Mouse (Mus musculus): ENCODE measurements around the gene Cntnap2. TPM values are rescaled to one million over a fixed set of nuclear protein-coding genes. Genes with fewer than 3 reads are reported as not detected.

Gene Cntnap2
- total and polyA plus RNA-seq, 2 experiments from 2014 or later = 39.8 to 76.6 TPM

DNA sequence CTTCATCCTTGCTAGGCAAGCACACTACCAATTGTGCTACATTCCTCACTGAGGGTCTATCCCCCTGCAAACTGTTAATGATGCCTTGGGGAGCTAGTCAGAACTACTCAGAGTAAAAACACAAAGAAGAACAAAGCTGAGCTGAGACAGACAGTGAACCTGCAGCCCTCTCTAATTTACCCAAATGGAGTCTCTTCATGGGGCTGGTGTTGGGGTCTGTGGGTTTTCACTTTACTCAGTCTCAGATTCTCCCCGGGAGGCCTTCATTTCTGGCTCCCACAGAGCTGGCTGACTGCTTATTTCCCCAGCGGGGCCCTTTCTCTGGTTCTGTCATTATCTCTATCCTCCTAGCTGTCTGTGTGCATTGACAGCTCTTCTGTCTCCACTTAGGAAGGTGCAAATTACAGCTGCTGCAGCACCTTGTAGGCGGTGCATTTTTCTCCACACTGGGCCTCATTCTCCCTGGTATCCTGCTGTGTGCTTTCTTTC is 2200.5 kb downstream of the Cntnap2 start:
- DNase-seq (ENCODE audit: low spot score) (peak; percentile 24), ATAC-seq (peak; percentile 38; the same call in 1 of the 2 replicates)
- no peaks in the 10 kb centered on the region for H3K9me3 ChIP-seq (ENCODE audit: low read length)
- peak overlapping the region; percentile 36; the same call in 1 of the 2 replicates for H3K27ac ChIP-seq
- H3K4me2 ChIP-seq (ENCODE audit: low read depth, low read length) = no peak overlapping the region
- no peaks in the 10 kb centered on the region for H3K27me3 ChIP-seq (ENCODE audit: insufficient read depth, low read length)
- H3K4me3 ChIP-seq (ENCODE audit: low read length) = no peak overlapping the region
- H3K4me1 ChIP-seq (ENCODE audit: insufficient read depth, low read length) = peaks cover 4% of the 10 kb centered on the region; the same call in 1 of the 2 replicates
- no peak overlapping the region for H3K9ac ChIP-seq (replicated peaks; ENCODE audit: low read length)
- TF ChIP-seq CTCF (IDR thresholded peaks at IDR 0.05; ENCODE audit: low read depth) = no peak
- WGBS = 22% methylated on average over 3 of the region's 3 CpGs
- H3K36me3 ChIP-seq (ENCODE audit: insufficient read depth, low read length) = no peaks in the 10 kb centered on the region

DNA sequence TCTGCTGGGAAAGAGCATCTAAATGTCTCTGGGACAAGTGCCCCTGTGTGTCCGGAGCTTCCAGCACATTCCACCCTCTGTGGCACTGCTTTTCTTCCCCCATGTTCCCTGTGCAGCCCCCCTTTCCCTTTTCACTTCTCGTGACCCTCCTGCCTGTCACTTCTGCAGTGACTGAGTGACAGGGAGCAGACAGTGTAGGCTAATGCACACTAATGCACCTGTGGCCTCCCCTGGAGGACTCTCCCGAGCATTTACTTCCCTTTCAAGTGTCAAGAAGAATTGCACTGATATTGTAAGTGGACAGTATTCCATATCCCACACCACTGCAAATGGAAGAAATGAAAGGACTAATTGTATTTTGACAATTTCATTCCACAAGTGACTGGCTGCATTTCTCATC is 2208.1 kb downstream of the Cntnap2 start:
- no peak overlapping the region for H3K4me2 ChIP-seq (ENCODE audit: low read depth, low read length)
- H3K9me3 ChIP-seq (ENCODE audit: low read length) = no peaks in the 10 kb centered on the region
- no peak for DNase-seq (ENCODE audit: low spot score)
- WGBS = 46% methylated on average over 3 of the region's 3 CpGs
- H3K4me3 ChIP-seq (ENCODE audit: low read length) = no peak overlapping the region
- no peaks in the 10 kb centered on the region for H3K36me3 ChIP-seq (ENCODE audit: insufficient read depth, low read length)
- H3K27me3 ChIP-seq (ENCODE audit: insufficient read depth, low read length) = no peaks in the 10 kb centered on the region
- no peak overlapping the region for H3K9ac ChIP-seq (replicated peaks; ENCODE audit: low read length)
- no peak for TF ChIP-seq CTCF (IDR thresholded peaks at IDR 0.05; ENCODE audit: low read depth)
- no peak for ATAC-seq
- no peaks in the 10 kb centered on the region for H3K4me1 ChIP-seq (ENCODE audit: insufficient read depth, low read length)
- H3K27ac ChIP-seq = no peak overlapping the region

DNA sequence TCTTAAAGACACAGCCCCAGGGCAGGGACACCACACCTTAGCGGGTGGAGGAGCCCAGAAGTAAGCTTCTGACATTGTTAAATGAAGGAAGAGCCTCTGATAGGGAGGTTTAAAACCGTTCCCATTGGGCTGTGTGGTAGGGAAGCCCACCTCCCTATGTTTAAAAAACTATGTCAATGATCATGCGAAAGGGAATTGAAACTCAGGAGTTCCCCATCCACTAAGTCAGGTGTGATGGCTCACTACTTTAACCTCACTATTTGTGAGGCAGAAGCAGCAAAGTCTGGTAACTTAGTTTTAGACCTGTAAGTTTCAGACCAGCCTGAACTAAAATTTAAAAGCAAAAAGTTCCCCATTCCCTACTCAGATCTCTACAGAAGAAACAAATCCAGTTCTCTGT is 2210.3 kb downstream of the Cntnap2 start:
- H3K4me3 ChIP-seq (ENCODE audit: low read length) = no peak overlapping the region
- ATAC-seq (no peak), DNase-seq (ENCODE audit: low spot score) (no peak)
- no peaks in the 10 kb centered on the region for H3K4me1 ChIP-seq (ENCODE audit: insufficient read depth, low read length)
- H3K4me2 ChIP-seq (ENCODE audit: low read depth, low read length) = no peak overlapping the region
- no peak overlapping the region for H3K27ac ChIP-seq
- WGBS = 89% methylated on average over 3 of the region's 3 CpGs
- H3K27me3 ChIP-seq (ENCODE audit: insufficient read depth, low read length) = no peaks in the 10 kb centered on the region
- no peak for TF ChIP-seq CTCF (IDR thresholded peaks at IDR 0.05; ENCODE audit: low read depth)
- no peaks in the 10 kb centered on the region for H3K9me3 ChIP-seq (ENCODE audit: low read length)
- no peaks in the 10 kb centered on the region for H3K36me3 ChIP-seq (ENCODE audit: insufficient read depth, low read length)
- no peak overlapping the region for H3K9ac ChIP-seq (replicated peaks; ENCODE audit: low read length)

DNA sequence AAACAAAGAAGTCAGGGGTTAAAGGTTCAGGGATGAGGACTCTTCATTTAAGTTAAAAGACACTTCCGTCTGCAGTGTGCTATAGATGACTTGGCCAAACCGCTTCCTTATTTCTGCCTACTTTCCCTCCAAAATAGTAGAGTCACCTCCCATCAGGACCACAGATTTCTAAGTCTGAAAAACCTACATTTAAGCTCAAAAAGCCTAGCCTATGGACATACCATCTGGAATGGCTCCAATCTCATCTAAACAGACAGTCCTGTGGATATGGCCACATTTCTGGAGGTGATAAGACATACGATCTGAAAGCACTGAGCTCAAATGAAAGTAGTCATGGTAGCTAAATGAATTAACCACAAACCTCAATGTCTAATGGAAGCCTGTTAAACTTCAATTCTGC is 2212.4 kb downstream of the Cntnap2 start:
- WGBS = 97% methylated on average over 3 of the region's 3 CpGs
- DNase-seq (ENCODE audit: low spot score) = no peak

DNA sequence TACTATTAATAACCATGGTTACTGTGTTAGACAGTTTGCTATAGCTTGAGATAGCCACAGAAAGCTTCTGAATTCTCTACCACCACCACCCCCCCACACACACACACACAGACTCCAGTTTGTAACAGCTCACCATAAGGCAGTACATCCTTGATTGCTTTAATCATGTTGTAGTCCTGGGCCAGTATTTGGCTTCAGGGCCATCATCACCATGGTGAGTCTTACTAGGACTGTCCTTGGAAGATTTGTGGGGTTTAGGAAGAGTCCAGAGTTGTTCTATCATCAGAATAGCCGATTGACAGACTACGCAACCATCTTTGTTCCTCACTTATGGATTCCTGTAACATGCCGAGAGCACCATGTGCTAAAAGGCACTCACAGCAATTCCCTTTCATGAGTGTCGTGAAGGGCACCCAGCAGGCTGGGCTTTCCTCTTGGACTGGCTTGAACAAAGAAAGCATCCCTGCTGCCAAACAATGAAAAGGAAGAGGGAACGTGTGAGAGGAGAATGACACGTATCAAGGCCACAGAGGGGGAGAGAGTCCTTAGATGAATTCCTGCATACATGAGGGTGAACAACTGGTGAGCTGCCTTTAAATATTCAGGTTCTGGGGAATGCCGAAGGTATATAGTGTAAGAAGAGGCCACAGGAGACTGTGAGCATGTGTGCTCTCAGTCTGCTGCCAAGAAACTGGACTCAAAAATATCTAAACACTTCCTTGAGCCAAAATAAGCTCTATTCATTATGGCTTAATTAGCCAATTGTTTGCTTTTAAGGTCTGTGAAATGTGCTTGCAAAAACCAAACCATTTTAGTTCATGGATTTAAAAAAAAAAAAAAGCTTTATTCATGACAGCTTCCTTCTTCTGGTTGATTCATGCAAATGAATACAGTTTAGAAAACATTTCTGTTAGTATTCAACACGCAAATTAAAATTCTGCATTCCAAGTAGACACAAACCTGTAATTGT is 2213.7 kb downstream of the Cntnap2 start:
- Histone ChIP-seq H3K9ac (replicated peaks; ENCODE audit: low read length) (no peak overlapping the region), H3K4me1 (ENCODE audit: insufficient read depth, low read length) (no peaks in the 10 kb centered on the region), H3K36me3 (ENCODE audit: insufficient read depth, low read length) (no peaks in the 10 kb centered on the region), H3K4me2 (ENCODE audit: low read depth, low read length) (no peak overlapping the region), H3K9me3 (ENCODE audit: low read length) (no peaks in the 10 kb centered on the region), H3K27me3 (ENCODE audit: insufficient read depth, low read length) (no peaks in the 10 kb centered on the region), H3K4me3 (ENCODE audit: low read length) (no peak overlapping the region), H3K27ac (peak overlapping the region; percentile 52; the same call in 1 of the 2 replicates)
- ATAC-seq (peak; percentile 69), DNase-seq (ENCODE audit: low spot score) (peak; percentile 49)
- no peak for TF ChIP-seq CTCF (IDR thresholded peaks at IDR 0.05; ENCODE audit: low read depth)
- 18% methylated on average over 8 of the region's 8 CpGs for WGBS

More for the DNA sequence above, 2212.4 kb downstream of the Cntnap2 start:
- Histone ChIP-seq H3K9me3 (ENCODE audit: low read length) (no peaks in the 10 kb centered on the region), H3K9ac (replicated peaks; ENCODE audit: low read length) (no peak overlapping the region), H3K27ac (no peak overlapping the region), H3K36me3 (ENCODE audit: insufficient read depth, low read length) (no peaks in the 10 kb centered on the region), H3K4me2 (ENCODE audit: low read depth, low read length) (no peak overlapping the region), H3K27me3 (ENCODE audit: insufficient read depth, low read length) (no peaks in the 10 kb centered on the region), H3K4me3 (ENCODE audit: low read length) (no peak overlapping the region), H3K4me1 (ENCODE audit: insufficient read depth, low read length) (no peaks in the 10 kb centered on the region)
- no peak for ATAC-seq
- no peak for TF ChIP-seq CTCF (IDR thresholded peaks at IDR 0.05; ENCODE audit: low read depth)

DNA sequence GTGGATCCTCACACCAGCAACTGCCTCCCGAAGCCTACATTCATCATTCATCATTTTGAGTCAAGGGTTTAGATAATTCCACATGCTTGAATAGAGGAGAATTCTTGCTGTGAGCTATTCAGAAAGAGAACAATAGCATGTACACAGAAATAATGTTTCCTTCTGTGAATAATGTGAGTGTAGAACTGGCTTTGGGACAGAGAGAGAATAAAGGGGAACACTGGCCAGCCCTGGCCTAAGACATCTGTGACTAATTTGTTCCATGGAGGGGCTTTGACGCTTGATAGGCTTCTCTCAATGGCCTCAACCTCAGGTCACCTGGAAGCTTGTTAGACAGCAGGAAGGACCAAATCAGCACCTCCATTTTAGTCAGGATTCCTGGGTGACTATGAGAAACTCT is 2215.9 kb downstream of the Cntnap2 start:
- DNase-seq (ENCODE audit: low spot score) (no peak), ATAC-seq (no peak)
- Histone ChIP-seq H3K4me3 (ENCODE audit: low read length) (no peak overlapping the region), H3K36me3 (ENCODE audit: insufficient read depth, low read length) (no peaks in the 10 kb centered on the region), H3K9me3 (ENCODE audit: low read length) (no peaks in the 10 kb centered on the region), H3K27me3 (ENCODE audit: insufficient read depth, low read length) (no peaks in the 10 kb centered on the region), H3K4me2 (ENCODE audit: low read depth, low read length) (no peak overlapping the region), H3K9ac (replicated peaks; ENCODE audit: low read length) (no peak overlapping the region), H3K27ac (no peak overlapping the region), H3K4me1 (ENCODE audit: insufficient read depth, low read length) (no peaks in the 10 kb centered on the region)
- 15% methylated on average over 2 of the region's 2 CpGs for WGBS
- TF ChIP-seq CTCF (IDR thresholded peaks at IDR 0.05; ENCODE audit: low read depth) = no peak
